Mouse (Mus musculus) left cerebral cortex, adult 18-20 months (tissue): ENCODE results near the gene Sos2. TPM values are rescaled to one million over a fixed set of nuclear protein-coding genes. Genes with fewer than 3 reads are reported as not detected.
"Not testable (repeated sequence)": the region's sequence is repeated elsewhere in the genome, so short reads cannot be mapped to it uniquely, and the experiment has no call there.

Experiments
- DNase-seq, 2 experiments: peaks; one replicate each; pipeline ENCODE4 v3.0.0; 2021 to 2022; ENCODE audit warnings: low spot score in 2 of 2, mixed read lengths in 1 of 2
- total RNA-seq, 2 experiments: library from RNA; stranded (reverse); gene quantifications; 2 replicates each; pipeline ENCODE4 v1.2.3; 2021

The Sos2 gene
- total RNA-seq, 2 experiments from 2014 or later = 36.3 to 39.6 TPM

GRCm38 (mm10) chr12:69573916-69574881 is 107.5 kb downstream of the Sos2 start:
- DNase-seq = peak; percentile 71 to 86

DNA sequence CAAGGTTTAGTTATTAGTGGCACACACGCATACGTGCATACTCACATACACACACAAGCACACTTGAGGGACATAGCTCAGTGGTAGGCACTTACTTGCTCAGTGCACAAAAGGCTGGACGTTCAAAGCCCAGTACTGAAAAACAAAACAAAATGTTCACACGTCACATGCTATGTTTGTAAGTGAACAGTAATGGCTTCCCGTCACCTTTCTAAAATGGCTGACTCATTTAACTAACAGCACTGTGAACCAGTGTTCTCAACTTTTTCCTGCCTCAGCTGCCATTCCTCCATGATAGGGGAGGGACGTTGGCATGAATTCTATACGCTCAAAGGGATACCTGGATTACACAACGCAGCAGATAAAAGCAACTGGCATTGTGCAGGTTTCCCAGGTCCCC is 108.4 kb downstream of the Sos2 start:
- no peak for DNase-seq

DNA sequence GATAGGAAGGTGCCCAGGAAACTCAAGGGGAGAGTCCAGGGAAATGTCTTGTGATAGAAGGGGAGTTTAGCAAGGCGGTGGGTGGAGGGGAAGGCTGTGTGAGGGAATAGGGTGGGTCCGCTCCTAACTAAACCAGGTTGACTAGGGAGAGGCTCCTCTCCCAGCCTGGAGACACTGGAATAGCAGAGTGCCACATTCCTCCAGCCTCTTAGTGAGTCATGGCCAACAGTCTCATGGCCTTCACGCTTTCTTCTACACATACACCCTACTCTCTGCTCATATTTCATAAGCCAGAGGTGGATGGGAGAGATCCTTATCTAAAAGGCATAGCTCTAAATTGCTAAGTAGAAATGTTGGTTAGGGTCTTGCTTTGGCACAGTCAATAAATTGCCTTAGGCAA is 111.7 kb downstream of the Sos2 start:
- DNase-seq = no peak

- DNase-seq = no peak
Measured at GRCm38 (mm10) chr12:69568266-69568665, 113.4 kb downstream of the Sos2 start.

DNA sequence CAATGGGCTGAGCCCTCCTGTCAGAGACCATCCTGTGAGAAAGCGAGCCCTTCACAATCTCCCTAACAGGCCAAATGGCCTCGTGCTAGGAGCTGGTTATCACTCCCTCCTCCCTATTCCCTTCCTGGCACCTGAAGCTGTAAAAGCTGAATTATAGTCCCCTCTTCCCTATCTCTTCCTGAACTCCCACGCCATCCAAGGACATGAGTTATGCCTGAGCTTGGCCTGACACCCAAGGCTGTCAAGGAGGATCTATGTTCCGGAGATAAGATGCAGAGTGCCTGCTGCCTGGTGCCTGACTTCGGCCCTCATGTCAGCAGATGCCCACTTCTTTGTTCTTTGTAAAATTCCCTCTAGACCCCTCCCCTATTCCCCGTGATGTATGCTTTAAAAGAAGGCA is 120.6 kb downstream of the Sos2 start:
- DNase-seq = not testable (repeated sequence)

- DNase-seq = no peak
Measured at GRCm38 (mm10) chr12:69556221-69556861, 125.3 kb downstream of the Sos2 start.

GRCm38 (mm10) chr12:69545456-69546178 is 136.0 kb downstream of the Sos2 start:
- DNase-seq = no peak

DNA sequence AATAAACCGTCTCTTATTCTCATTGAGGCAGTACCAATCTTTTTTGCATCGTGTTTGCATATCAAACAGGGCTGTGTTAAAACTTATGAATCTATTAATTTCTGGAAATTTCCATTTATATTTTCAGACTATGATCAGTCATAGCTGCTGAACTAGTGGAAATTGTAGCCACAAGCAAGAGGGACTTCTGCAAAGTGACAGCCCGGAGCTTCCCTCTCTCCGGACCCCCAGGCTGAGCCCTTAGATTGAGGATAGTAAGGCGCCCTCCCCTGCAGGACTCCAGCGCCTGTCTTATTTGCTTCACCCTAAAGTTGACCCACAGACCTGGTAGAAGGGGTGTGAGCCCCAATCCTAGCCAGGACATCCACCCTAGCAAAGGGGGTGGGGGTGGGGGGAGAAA is 136.7 kb downstream of the Sos2 start:
- no peak for DNase-seq

DNA sequence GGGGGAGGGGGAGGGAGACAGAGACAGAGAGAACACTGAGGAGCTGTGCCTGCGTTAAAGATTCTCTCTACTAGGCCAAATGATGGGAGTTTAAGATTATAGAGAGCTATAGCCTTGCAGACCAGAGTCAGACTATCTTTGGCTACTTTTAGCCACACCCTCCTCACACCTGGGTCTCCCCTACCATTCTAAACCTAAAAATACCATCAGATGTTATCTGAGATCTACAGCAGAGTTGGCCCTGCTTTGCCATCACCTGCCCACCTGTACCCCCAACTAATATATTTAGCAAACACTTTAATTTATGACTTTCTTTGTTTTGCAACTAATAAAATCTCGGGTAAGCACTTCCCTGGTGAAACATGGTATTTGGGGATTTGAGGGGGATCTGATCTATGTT is 137.1 kb downstream of the Sos2 start:
- DNase-seq = no peak

DNA sequence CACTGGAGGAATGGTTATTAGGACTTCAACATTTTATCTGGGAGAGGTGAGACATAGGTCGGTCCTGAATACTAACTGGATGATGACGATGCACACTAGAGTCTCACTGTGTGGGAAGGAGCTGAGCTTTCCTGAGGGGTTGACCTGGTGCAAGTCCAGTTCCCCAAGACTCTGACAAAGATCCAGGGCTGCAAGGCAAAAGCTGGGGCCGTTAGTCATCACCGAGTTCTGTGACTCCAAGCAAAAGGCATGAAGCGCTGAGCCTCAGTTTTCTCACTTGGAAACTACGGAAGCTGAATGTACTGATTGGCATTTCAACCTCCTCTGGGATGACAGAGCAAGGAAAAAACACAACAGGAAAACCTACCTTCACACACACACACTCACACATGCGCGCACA is 139.3 kb downstream of the Sos2 start:
- no peak for DNase-seq

- DNase-seq = no peak
Measured at GRCm38 (mm10) chr12:69541663-69542062, 140.0 kb downstream of the Sos2 start.

DNA sequence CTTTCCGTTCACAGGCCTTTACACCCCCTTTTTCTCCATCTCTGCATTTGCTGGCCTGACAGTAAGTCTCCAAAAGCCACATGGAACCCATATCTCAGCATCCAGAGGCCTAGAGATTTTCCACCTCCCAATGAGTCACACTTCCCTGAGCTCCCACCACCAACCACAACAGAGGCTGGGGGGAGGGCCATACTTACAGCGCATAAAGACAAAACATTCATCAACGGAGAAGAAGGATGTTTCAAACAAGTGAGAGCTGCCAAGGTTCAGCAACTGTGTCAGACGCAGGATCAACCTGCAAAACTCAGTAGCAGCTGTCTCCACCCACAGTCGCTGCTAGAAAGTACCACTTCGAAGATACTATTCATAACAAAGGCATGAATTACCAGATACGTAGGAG is 142.3 kb downstream of the Sos2 start:
- peak; percentile 4 to 15 for DNase-seq

DNA sequence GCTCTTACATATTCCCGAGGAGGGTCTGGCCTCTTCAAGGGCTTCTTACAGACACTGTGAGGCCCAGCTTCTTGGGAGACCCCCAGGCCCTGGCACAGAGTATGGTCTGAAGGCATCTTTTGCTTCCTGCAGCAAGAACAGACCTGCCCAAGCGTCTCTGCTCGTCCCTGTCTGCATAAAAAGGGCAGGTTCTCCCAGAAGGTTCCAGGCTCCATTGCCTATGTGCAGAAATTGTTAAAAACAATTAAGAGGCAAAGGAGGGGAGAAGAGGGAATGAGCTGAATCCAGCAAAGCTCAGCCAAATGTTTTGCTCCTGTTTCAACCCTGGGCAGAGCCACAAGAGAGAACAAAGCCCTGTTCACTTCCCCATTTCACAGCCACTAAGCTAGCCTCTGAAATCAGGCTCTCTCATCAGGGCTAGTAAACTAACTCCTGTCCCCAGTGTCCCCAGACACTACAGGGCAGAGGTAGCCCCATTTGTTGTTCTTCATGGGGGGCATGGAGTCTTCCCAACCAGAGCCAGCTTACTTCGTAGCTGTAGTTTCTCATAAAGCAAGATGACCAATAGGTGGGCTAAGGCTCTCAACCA is 143.2 kb downstream of the Sos2 start:
- no peak for DNase-seq

- peak; percentile 20 to 32 for DNase-seq
Measured at GRCm38 (mm10) chr12:69537675-69538361, 143.8 kb downstream of the Sos2 start.

DNA sequence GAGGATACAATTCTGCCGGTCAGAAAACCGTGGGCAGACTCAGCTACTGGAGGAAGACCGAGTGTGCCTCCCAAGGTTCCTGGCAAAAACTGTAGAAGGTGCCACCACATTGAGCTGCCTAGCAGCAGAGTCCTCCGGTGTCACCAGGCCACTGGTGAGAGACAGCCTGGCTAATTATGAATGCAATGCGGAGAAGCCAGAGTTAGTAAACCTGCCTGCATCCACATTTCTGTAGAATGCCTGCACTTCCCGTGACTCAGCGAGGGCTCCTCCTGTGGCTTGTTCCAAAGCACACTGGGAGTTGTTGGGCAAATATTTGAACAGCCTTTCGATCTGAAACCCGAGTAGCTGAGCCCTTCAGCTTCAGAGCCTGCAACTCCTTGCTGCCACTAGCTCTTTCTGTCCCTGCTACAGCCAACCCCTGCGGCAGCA is 144.4 kb downstream of the Sos2 start:
- peak; percentile 18 to 36 for DNase-seq

GRCm38 (mm10) chr12:69536616-69537242 is 144.9 kb downstream of the Sos2 start:
- no peak for DNase-seq
